Mouse (Mus musculus) thymus, adult 2 months (tissue): ENCODE measurements around the gene Esx1.

ENCODE experiments used
- CTCF ChIP-seq: fragments of 200-500 bp; IDR thresholded peaks from 2 replicates; pipeline ENCODE4 v1.5.1; 2012; ENCODE audit warnings: mild to moderate bottlenecking, control low read depth, low read length, moderate library complexity, borderline replicate concordance; ENCODE audit not compliant: control insufficient read depth, poor library complexity, insufficient read depth; ENCODE audit errors: extremely low read depth
- POLR2A ChIP-seq: fragments of 200-500 bp; IDR thresholded peaks from 2 replicates; pipeline ENCODE4 v1.6.1; 2012; ENCODE audit warnings: mild to moderate bottlenecking, low read length, control low read depth, moderate library complexity; ENCODE audit not compliant: control insufficient read depth, poor library complexity, insufficient read depth; ENCODE audit errors: extremely low read depth

- TF ChIP-seq CTCF = no peak
- TF ChIP-seq POLR2A = no peak
Observed at GRCm38 (mm10) chrX:137167658-137168057, 45.8 kb upstream of the Esx1 start.
